Mouse (Mus musculus) bone marrow macrophage, adult 2 months (primary cell): ENCODE measurements around the gene Shbg.

Source experiments
- CTCF ChIP-seq: IDR thresholded peaks from 2 replicates; pipeline ENCODE4 v1.5.1; 2012; ENCODE audit warnings: low read depth, mild to moderate bottlenecking, low read length, moderate library complexity
- POLR2A ChIP-seq: IDR thresholded peaks from 2 replicates; pipeline ENCODE4 v1.6.1; 2012; ENCODE audit warnings: mild to moderate bottlenecking, low read depth, low read length, borderline replicate concordance

DNA sequence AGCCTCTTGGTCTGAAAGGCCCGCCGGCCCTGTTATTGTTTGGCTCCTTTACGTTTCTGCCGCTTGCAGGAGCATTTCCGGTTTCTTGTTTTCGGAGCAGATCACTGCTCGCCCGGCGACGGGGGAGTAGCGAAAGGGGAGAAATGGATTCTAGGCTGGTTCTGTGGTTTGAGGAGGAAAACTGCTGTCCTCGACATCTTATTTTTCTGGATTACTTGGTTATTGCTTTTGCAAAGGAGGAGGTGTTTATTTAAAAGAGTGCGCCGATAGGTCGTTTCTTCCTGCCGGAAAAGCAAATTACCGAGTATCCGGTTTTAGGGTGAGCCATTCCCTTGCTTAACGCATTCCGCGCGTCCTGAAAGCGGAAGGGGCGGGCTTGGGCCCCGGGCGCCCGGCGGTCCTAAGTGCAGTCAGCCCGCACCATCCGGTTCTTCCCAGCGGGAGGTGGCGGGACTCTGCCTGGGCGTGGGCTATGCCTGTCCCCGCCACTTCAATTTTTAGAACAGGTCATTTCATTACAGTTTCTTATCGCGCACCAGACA, 36.5 kb downstream of the Shbg start:
- TF ChIP-seq POLR2A (peak; percentile 63; the same call in 1 of the 2 replicates), CTCF (no peak)
